Mouse (Mus musculus) cortical plate, adult 2 months (tissue): ENCODE data around the gene Tarbp2.

ENCODE experiments used
- CTCF ChIP-seq: fragments of 200-500 bp; IDR thresholded peaks from 2 replicates; pipeline ENCODE4 v1.5.1; 2011; ENCODE audit warnings: mild to moderate bottlenecking, control low read depth, low read length; ENCODE audit not compliant: insufficient read depth; ENCODE audit errors: extremely low read depth
- POLR2A ChIP-seq: fragments of 200-500 bp; IDR thresholded peaks from 2 replicates; pipeline ENCODE4 v1.6.1; 2011; ENCODE audit warnings: mild to moderate bottlenecking, low read length, control low read depth; ENCODE audit not compliant: insufficient read depth; ENCODE audit errors: extremely low read depth

DNA sequence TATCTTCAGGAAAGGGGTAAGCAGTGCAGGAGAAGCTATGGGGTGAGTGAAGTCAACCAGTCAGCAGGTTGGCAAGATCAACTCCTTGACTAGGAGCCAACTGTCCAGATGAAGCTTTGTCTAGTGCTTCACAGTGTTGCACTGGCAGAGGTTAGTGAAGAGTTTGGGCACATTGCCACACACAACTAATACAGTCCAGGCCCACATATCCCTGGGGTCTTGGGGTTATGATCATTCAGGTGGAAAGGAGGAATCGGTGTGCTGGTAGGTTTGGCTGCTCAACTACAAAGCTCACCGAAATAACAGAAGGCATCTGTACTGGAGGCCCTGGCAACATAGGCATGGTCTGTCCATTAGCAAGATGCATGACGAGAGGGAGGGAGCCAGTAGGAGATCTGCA, 29.5 kb downstream of the Tarbp2 start:
- TF ChIP-seq CTCF, result no peak
- TF ChIP-seq POLR2A, result no peak
